Mouse (Mus musculus): Measurements from ENCODE around the gene Lpin3. TPM values are rescaled to one million over a fixed set of nuclear protein-coding genes. Genes with fewer than 3 reads are reported as not detected.

Gene Lpin3
- 0.91 and 1.2 TPM in 2 replicates for polyA plus RNA-seq (2015; fragmentation: Nextera tagmentation; extraction: Ambion mirVana)

GRCm38 (mm10) chr2:160880453-160881195 lies at the start of gene Lpin3:
Gene Lpin3, plus strand, starts transcription at chr2:160880670.
- DNase-seq = no peak

GRCm38 (mm10) chr2:160840838-160841237 lies 39.6 kb upstream of the Lpin3 start:
- DNase-seq = no peak
- no peaks in the 10 kb centered on the region for H3K27me3 ChIP-seq (ENCODE audit: insufficient read depth, low read length)
- no peak overlapping the region for H3K9ac ChIP-seq (replicated peaks)
- H3K4me2 ChIP-seq (ENCODE audit: low read depth, low read length) = no peak overlapping the region
- no peak for ATAC-seq
- no peaks in the 10 kb centered on the region; the same call in 1 of the 2 replicates for H3K4me1 ChIP-seq (ENCODE audit: insufficient read depth)
- no peak overlapping the region for H3K4me3 ChIP-seq (ENCODE audit: low read depth, low read length)
- TF ChIP-seq EP300 (IDR thresholded peaks at IDR 0.05; ENCODE audit: low read depth) (no peak), CTCF (IDR thresholded peaks at IDR 0.05; ENCODE audit: low read depth) (no peak)
- no peaks in the 10 kb centered on the region for H3K9me3 ChIP-seq (ENCODE audit: low read length)
- no peak overlapping the region for H3K27ac ChIP-seq (ENCODE audit: low read depth)
- no peaks in the 10 kb centered on the region for H3K36me3 ChIP-seq (replicated peaks; ENCODE audit: insufficient read depth, low read length)

More at GRCm38 (mm10) chr2:160880453-160881195, at the start of gene Lpin3:
- no peak within 1 kb of the TSS for H3K27ac ChIP-seq (ENCODE audit: low read depth)
- H3K9me3 ChIP-seq (ENCODE audit: low read length) = peaks cover 4% of the 10 kb centered on the region; the same call in 1 of the 2 replicates
- no peak for TF ChIP-seq EP300 (IDR thresholded peaks at IDR 0.05; ENCODE audit: low read depth)
- 60% methylated on average over 13 of the region's 13 CpGs for WGBS (ENCODE audit: insufficient replicate concordance)
- no peaks in the 10 kb centered on the region for H3K4me1 ChIP-seq (ENCODE audit: insufficient read depth)
- H3K4me3 ChIP-seq (ENCODE audit: low read depth, low read length) = no peak within 1 kb of the TSS
- no peak within 1 kb of the TSS for H3K4me2 ChIP-seq (ENCODE audit: low read depth, low read length)
- no peak within 1 kb of the TSS for H3K9ac ChIP-seq (replicated peaks)
- H3K27me3 ChIP-seq (ENCODE audit: insufficient read depth, low read length) = no peaks in the 10 kb centered on the region
- ATAC-seq = peak; percentile 53
- H3K36me3 ChIP-seq (replicated peaks; ENCODE audit: insufficient read depth, low read length) = no peaks in the 10 kb centered on the region

GRCm38 (mm10) chr2:160847664-160848063 lies 32.8 kb upstream of the Lpin3 start:
- ATAC-seq = peak; percentile 83
- no peaks in the 10 kb centered on the region for H3K9me3 ChIP-seq (ENCODE audit: low read length)
- DNase-seq = no peak

GRCm38 (mm10) chr2:160848186-160848585 lies 32.3 kb upstream of the Lpin3 start:
- 67% methylated on average over 2 of the region's 2 CpGs for WGBS (ENCODE audit: insufficient replicate concordance)
- DNase-seq (no peak), ATAC-seq (no peak)
- Histone ChIP-seq H3K4me2 (ENCODE audit: low read depth, low read length) (no peak overlapping the region), H3K27ac (ENCODE audit: low read depth) (peak overlapping the region; percentile 58), H3K36me3 (replicated peaks; ENCODE audit: insufficient read depth, low read length) (no peaks in the 10 kb centered on the region), H3K27me3 (ENCODE audit: insufficient read depth, low read length) (no peaks in the 10 kb centered on the region), H3K9me3 (ENCODE audit: low read length) (no peaks in the 10 kb centered on the region), H3K4me3 (ENCODE audit: low read depth, low read length) (no peak overlapping the region), H3K9ac (replicated peaks) (no peak overlapping the region), H3K4me1 (ENCODE audit: insufficient read depth) (peaks cover 12% of the 10 kb centered on the region)
- TF ChIP-seq EP300 (IDR thresholded peaks at IDR 0.05; ENCODE audit: low read depth) = no peak
- no peak for TF ChIP-seq CTCF (IDR thresholded peaks at IDR 0.05; ENCODE audit: low read depth)

More at GRCm38 (mm10) chr2:160847664-160848063, 32.8 kb upstream of the Lpin3 start:
- 52% methylated on average over 1 of the region's 1 CpGs for WGBS (ENCODE audit: insufficient replicate concordance)
- TF ChIP-seq CTCF (IDR thresholded peaks at IDR 0.05; ENCODE audit: low read depth) = no peak
- no peak; the same call in 1 of the 2 replicates for TF ChIP-seq EP300 (IDR thresholded peaks at IDR 0.05; ENCODE audit: low read depth)
- Histone ChIP-seq H3K27ac (ENCODE audit: low read depth) (peak overlapping the region; percentile 75), H3K36me3 (replicated peaks; ENCODE audit: insufficient read depth, low read length) (no peaks in the 10 kb centered on the region), H3K4me1 (ENCODE audit: insufficient read depth) (peaks cover 12% of the 10 kb centered on the region), H3K4me3 (ENCODE audit: low read depth, low read length) (no peak overlapping the region), H3K9ac (replicated peaks) (no peak overlapping the region), H3K4me2 (ENCODE audit: low read depth, low read length) (no peak overlapping the region), H3K27me3 (ENCODE audit: insufficient read depth, low read length) (no peaks in the 10 kb centered on the region)

GRCm38 (mm10) chr2:160849617-160850240 lies 30.7 kb upstream of the Lpin3 start:
- no peak overlapping the region for H3K4me3 ChIP-seq (ENCODE audit: low read depth, low read length)
- no peak overlapping the region for H3K9ac ChIP-seq (replicated peaks)
- H3K4me2 ChIP-seq (ENCODE audit: low read depth, low read length) = no peak overlapping the region
- ATAC-seq (peak; percentile 45), DNase-seq (no peak)
- no peaks in the 10 kb centered on the region for H3K36me3 ChIP-seq (replicated peaks; ENCODE audit: insufficient read depth, low read length)
- TF ChIP-seq EP300 (IDR thresholded peaks at IDR 0.05; ENCODE audit: low read depth) = no peak
- peak; percentile 33; the same call in 1 of the 2 replicates for TF ChIP-seq CTCF (IDR thresholded peaks at IDR 0.05; ENCODE audit: low read depth)
- no peaks in the 10 kb centered on the region for H3K9me3 ChIP-seq (ENCODE audit: low read length)
- no peaks in the 10 kb centered on the region for H3K27me3 ChIP-seq (ENCODE audit: insufficient read depth, low read length)
- 48% methylated on average over 3 of the region's 3 CpGs for whole genome bisulfite sequencing (ENCODE audit: insufficient replicate concordance)
- H3K4me1 ChIP-seq (ENCODE audit: insufficient read depth) = peaks cover 12% of the 10 kb centered on the region
- peak overlapping the region; percentile 63; the same call in 1 of the 2 replicates for H3K27ac ChIP-seq (ENCODE audit: low read depth)

GRCm38 (mm10) chr2:160850360-160850759 lies 30.1 kb upstream of the Lpin3 start:
- H3K4me3 ChIP-seq (ENCODE audit: low read depth, low read length) = no peak overlapping the region
- no peak overlapping the region for H3K4me2 ChIP-seq (ENCODE audit: low read depth, low read length)
- no peaks in the 10 kb centered on the region for H3K9me3 ChIP-seq (ENCODE audit: low read length)
- peak overlapping the region; percentile 58; the same call in 1 of the 2 replicates for H3K27ac ChIP-seq (ENCODE audit: low read depth)
- TF ChIP-seq EP300 (IDR thresholded peaks at IDR 0.05; ENCODE audit: low read depth) (no peak), CTCF (IDR thresholded peaks at IDR 0.05; ENCODE audit: low read depth) (no peak)
- peaks cover 12% of the 10 kb centered on the region for H3K4me1 ChIP-seq (ENCODE audit: insufficient read depth)
- H3K9ac ChIP-seq (replicated peaks) = no peak overlapping the region
- DNase-seq (no peak), ATAC-seq (peak; percentile 84)
- no peaks in the 10 kb centered on the region for H3K27me3 ChIP-seq (ENCODE audit: insufficient read depth, low read length)
- 63% methylated on average over 3 of the region's 3 CpGs for WGBS (ENCODE audit: insufficient replicate concordance)
- no peaks in the 10 kb centered on the region for H3K36me3 ChIP-seq (replicated peaks; ENCODE audit: insufficient read depth, low read length)

Measured in liver, postnatal 0 days (tissue).